In genomic region chr14:72042881-72043236, GRCm38 (mm10) we compare ENCODE assay signal across 14 mouse cellular contexts.
DNase-seq lines count a peak whose midpoint lies in the region; ATAC-seq and TF ChIP-seq lines count a peak whose summit lies in the region.
"Had no signal": no experiment of that assay in that cellular context is flagged by ENCODE, and none has a peak within 500 bp of the region (broad histone marks: within the 10 kb centered on the region; RNA-seq: fewer than 3 reads in every experiment).

No protein-coding gene starts in this region.

- H3K9ac ChIP-seq in midbrain, embryonic 13.5 days (replicated peaks): no peak overlapping the region
- H3K9ac ChIP-seq: liver, embryonic 12.5 days had no signal

- H3K4me3 ChIP-seq in layer of hippocampus, adult 2 months: no peak overlapping the region; the same call in 1 of the 2 replicates
- H3K4me3 ChIP-seq in midbrain, embryonic 13.5 days (replicated peaks): no peak overlapping the region
- H3K4me3 ChIP-seq: heart, adult 2 months; liver, embryonic 12.5 days had no signal

- 11% methylated on average over 2 of the region's 2 CpGs for WGBS in midbrain, embryonic 13.5 days

- TF ChIP-seq CTCF in layer of hippocampus, adult 2 months (conservative IDR thresholded peaks at IDR 0.05): peak; percentile 27; the same call in 1 of the 2 replicates

- peaks cover 13% of the 10 kb centered on the region for H3K4me1 ChIP-seq in midbrain, embryonic 13.5 days (replicated peaks)
- H3K4me1 ChIP-seq: liver, embryonic 12.5 days had no signal

- H3K9me3 ChIP-seq in midbrain, embryonic 13.5 days: no peaks in the 10 kb centered on the region
- H3K9me3 ChIP-seq: liver, embryonic 12.5 days had no signal

- H3K27me3 ChIP-seq in midbrain, embryonic 13.5 days: no peaks in the 10 kb centered on the region
- H3K27me3 ChIP-seq: liver, embryonic 12.5 days; Patski had no signal

- DNase-seq in layer of hippocampus, adult 2 months (ENCODE audit: low spot score in 2 of 2): peak; percentile 33 to 47
- no peak for DNase-seq in layer of hippocampus, postnatal 36 days
- peak; percentile 14 for DNase-seq in embryo, embryonic 10.5 days (ENCODE audit: low spot score)
- peak; percentile 18 to 23 for DNase-seq in frontal cortex, postnatal 10 days (ENCODE audit: low spot score in 2 of 2)
- DNase-seq in spleen, postnatal 10 days (ENCODE audit: low spot score in 2 of 2): no peak
- DNase-seq in lung, adult 18-20 months: no peak
- DNase-seq in cerebellum, adult 11 months: no peak
- DNase-seq: adrenal gland, postnatal 14 days; cerebellum, adult 9-10 months had no signal

- no peaks in the 10 kb centered on the region for H3K36me3 ChIP-seq in midbrain, embryonic 13.5 days
- H3K36me3 ChIP-seq: liver, embryonic 12.5 days had no signal

- peak overlapping the region; percentile 76 for H3K27ac ChIP-seq in layer of hippocampus, adult 2 months
- H3K27ac ChIP-seq in midbrain, embryonic 13.5 days: 0 out of 2 replicates have a peak overlapping the region, but pooled peaks have one; percentile 25
- H3K27ac ChIP-seq: heart, adult 2 months; liver, embryonic 12.5 days had no signal

- ATAC-seq in midbrain, embryonic 13.5 days: peak; percentile 88
- ATAC-seq: CD4-positive, CD25-positive, alpha-beta regulatory T cell, adult 4 months; liver, embryonic 12.5 days; Patski had no signal

- H3K4me2 ChIP-seq in midbrain, embryonic 13.5 days (replicated peaks): no peak overlapping the region
- H3K4me2 ChIP-seq: liver, embryonic 12.5 days had no signal

Comparison
In these comparisons a context has a peak if more than half of its experiments do, and no peak if none do; other contexts are left out.
1. DNase-seq: peak in layer of hippocampus, adult 2 months (2 of 2), embryo, embryonic 10.5 days (single experiment) and frontal cortex, postnatal 10 days (2 of 2); none in layer of hippocampus, postnatal 36 days (0 of 2), spleen, postnatal 10 days (0 of 2), lung, adult 18-20 months (0 of 2) and cerebellum, adult 11 months (single experiment).